Mouse (Mus musculus): ENCODE results near the gene Anapc1. TPM values are rescaled to one million over a fixed set of nuclear protein-coding genes. Genes with fewer than 3 reads are reported as not detected.

Gene Anapc1
- total and polyA plus RNA-seq, 3 experiments = 94.8 to 196 (median 123) TPM

DNA sequence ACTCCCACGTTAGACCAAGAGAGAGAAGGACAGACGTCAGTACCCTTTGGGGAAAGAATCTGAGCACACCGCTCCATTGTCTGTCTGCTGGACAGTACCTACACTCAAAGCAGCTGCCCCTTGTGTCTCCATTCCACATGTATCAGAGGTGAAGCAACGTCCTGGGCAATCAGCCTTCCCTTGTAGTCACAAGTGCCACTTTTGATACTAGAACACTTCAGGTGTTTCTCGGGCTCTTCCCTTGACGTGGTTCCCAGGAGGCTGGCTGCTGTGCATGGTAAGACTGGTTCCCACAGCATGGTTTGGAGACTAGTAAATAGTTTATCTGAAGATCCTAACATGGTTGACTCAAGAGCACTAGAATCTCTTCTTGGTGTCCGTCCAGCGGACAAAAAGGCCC is 76.0 kb downstream of the Anapc1 start (continued):
- no peak for TF ChIP-seq CTCF (IDR thresholded peaks at IDR 0.05 in 2 of 3, conservative IDR thresholded peaks at IDR 0.05 in 1 of 3; ENCODE audit: control insufficient read depth in 1 of 3, insufficient read depth in 1 of 3, low read depth in 2 of 3, low read length in 3 of 3, poor library complexity in 1 of 3, severe bottlenecking in 1 of 3)

DNA sequence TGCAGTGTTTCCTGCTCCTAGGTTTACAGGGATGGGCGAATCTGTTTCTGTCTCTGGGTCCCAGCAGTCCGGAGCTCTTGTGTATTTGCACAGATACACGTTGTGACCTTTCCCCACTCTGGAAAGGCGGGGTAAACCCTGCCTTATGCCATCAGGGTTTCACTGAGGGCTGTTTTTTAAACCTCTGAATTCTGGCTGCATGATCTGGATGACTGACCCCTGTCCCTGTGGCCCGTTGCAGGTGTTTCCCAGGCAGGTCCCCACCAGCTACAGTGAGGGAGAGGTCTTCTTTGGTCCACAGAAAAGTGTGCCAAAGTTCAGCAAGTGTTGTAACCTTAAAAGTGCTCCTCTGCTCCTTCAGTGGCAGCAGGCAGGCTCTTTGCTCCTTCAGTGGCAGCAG is 77.9 kb downstream of the Anapc1 start:
- TF ChIP-seq POLR2AphosphoS5 (IDR thresholded peaks at IDR 0.05; ENCODE audit: borderline replicate concordance, low read depth, low read length) (no peak), ZC3H11A (IDR thresholded peaks at IDR 0.05; ENCODE audit: low read depth, low read length) (no peak), GABPA (IDR thresholded peaks at IDR 0.05; ENCODE audit: low read depth, low read length) (no peak), SIN3A (IDR thresholded peaks at IDR 0.05; ENCODE audit: low read length) (no peak), UBTF (IDR thresholded peaks at IDR 0.05; ENCODE audit: borderline replicate concordance, insufficient read depth, low read depth, low read length) (no peak), TCF12 (IDR thresholded peaks at IDR 0.05; ENCODE audit: low read depth, low read length) (no peak), NELFE (IDR thresholded peaks at IDR 0.05; ENCODE audit: low read depth, low read length) (no peak), JUND (IDR thresholded peaks at IDR 0.05; ENCODE audit: low read depth, low read length) (no peak), KAT2A (conservative IDR thresholded peaks at IDR 0.05; ENCODE audit: low read depth, low read length) (no peak), ELF1 (IDR thresholded peaks at IDR 0.05; ENCODE audit: low read depth, low read length) (no peak)

DNA sequence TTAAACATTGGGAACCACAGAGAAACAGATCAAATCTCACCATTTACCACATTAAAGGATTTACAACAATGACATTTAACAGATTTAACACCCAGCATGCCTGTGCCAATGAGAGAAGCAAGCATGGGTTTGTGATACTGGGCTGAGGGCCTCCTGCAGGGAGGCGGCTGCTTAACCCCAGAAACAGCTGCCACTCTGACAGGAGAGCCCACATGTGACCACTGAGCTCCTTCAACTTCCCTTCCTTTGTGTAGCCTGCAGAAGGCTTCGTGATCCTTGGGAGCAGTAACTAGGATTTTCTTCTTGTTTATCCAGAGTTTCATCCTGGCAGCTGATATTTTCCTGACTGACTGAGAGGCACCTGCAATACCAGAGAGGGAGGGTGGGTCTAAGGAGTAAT is 85.7 kb downstream of the Anapc1 start:
- H3K36me3 ChIP-seq (ENCODE audit: control insufficient read depth in 1 of 2, insufficient read depth in 2 of 2, low read length in 2 of 2) = no peaks in the 10 kb centered on the region
- DNase-seq (ENCODE audit: low read depth, low spot score) = no peak
- H3K4me1 ChIP-seq (ENCODE audit: control insufficient read depth in 1 of 2, insufficient read depth in 2 of 2, low read length in 2 of 2) = no peaks in the 10 kb centered on the region
- H3K27ac ChIP-seq (ENCODE audit: control insufficient read depth, low read depth, low read length) = no peak overlapping the region
- peaks cover 0 to 2% of the 10 kb centered on the region in 2 experiments; a peak in 3 of 4 replicates for H3K27me3 ChIP-seq (ENCODE audit: control insufficient read depth in 1 of 2, insufficient read depth in 2 of 2, low read length in 2 of 2)
- no peak overlapping the region for H3K4me3 ChIP-seq (ENCODE audit: control insufficient read depth in 1 of 2, insufficient read depth in 1 of 2, low read depth in 2 of 2, low read length in 2 of 2)
- no peak overlapping the region for H3K9ac ChIP-seq (ENCODE audit: control insufficient read depth, low read depth, low read length, poor library complexity, severe bottlenecking)
- no peaks in the 10 kb centered on the region for H3K9me3 ChIP-seq (replicated peaks; ENCODE audit: insufficient read depth, low read length)
- TF ChIP-seq ZMIZ1 (IDR thresholded peaks at IDR 0.05; ENCODE audit: low read depth, low read length) = no peak
- TF ChIP-seq NELFE (IDR thresholded peaks at IDR 0.05; ENCODE audit: low read depth, low read length) = no peak
- TF ChIP-seq CHD2 (IDR thresholded peaks at IDR 0.05; ENCODE audit: low read length) = no peak
- TF ChIP-seq TBP (IDR thresholded peaks at IDR 0.05; ENCODE audit: low read depth, low read length) = no peak
- TF ChIP-seq USF2 (IDR thresholded peaks at IDR 0.05; ENCODE audit: borderline replicate concordance in 1 of 2, insufficient read depth in 1 of 2, low read depth in 1 of 2, low read length in 2 of 2) = no peak
- TF ChIP-seq MAX (IDR thresholded peaks at IDR 0.05; ENCODE audit: low read length) = no peak
- no peak for TF ChIP-seq ELF1 (IDR thresholded peaks at IDR 0.05; ENCODE audit: low read depth, low read length)
- no peak for TF ChIP-seq CHD1 (IDR thresholded peaks at IDR 0.05; ENCODE audit: low read depth, low read length)
- no peaks in the 10 kb centered on the region for H3K79me2 ChIP-seq (ENCODE audit: control insufficient read depth, insufficient read depth, low read length, poor library complexity)

More for the DNA sequence above, 77.9 kb downstream of the Anapc1 start:
- Histone ChIP-seq H3K27me3 (ENCODE audit: control insufficient read depth in 1 of 2, insufficient read depth in 2 of 2, low read length in 2 of 2) (no peaks in the 10 kb centered on the region), H3K27ac (ENCODE audit: control insufficient read depth, low read depth, low read length) (no peak overlapping the region), H3K9ac (ENCODE audit: control insufficient read depth, low read depth, low read length, poor library complexity, severe bottlenecking) (no peak overlapping the region), H3K9me3 (replicated peaks; ENCODE audit: insufficient read depth, low read length) (no peaks in the 10 kb centered on the region), H3K36me3 (ENCODE audit: control insufficient read depth in 1 of 2, insufficient read depth in 2 of 2, low read length in 2 of 2) (peaks cover 0 to 15% of the 10 kb centered on the region in 2 experiments; a peak in 2 of 4 replicates), H3K4me3 (ENCODE audit: control insufficient read depth in 1 of 2, insufficient read depth in 1 of 2, low read depth in 2 of 2, low read length in 2 of 2) (no peak overlapping the region), H3K79me2 (ENCODE audit: control insufficient read depth, insufficient read depth, low read length, poor library complexity) (no peaks in the 10 kb centered on the region), H3K4me1 (ENCODE audit: control insufficient read depth in 1 of 2, insufficient read depth in 2 of 2, low read length in 2 of 2) (no peaks in the 10 kb centered on the region)
- DNase-seq (ENCODE audit: low read depth, low spot score) = no peak

Measured in MEL (cell line).